Mouse (Mus musculus) kidney, postnatal 25 days (tissue): Measurements from ENCODE around the gene BC004004.
"Not testable (repeated sequence)": the region's sequence is repeated elsewhere in the genome, so short reads cannot be mapped to it uniquely, and the experiment has no call there.

Experiments used
- DNase-seq, 2 experiments: peaks; one replicate each; pipeline ENCODE4 v3.0.0; 2021; ENCODE audit warnings: mixed read lengths in 2 of 2

The BC004004 gene

DNA sequence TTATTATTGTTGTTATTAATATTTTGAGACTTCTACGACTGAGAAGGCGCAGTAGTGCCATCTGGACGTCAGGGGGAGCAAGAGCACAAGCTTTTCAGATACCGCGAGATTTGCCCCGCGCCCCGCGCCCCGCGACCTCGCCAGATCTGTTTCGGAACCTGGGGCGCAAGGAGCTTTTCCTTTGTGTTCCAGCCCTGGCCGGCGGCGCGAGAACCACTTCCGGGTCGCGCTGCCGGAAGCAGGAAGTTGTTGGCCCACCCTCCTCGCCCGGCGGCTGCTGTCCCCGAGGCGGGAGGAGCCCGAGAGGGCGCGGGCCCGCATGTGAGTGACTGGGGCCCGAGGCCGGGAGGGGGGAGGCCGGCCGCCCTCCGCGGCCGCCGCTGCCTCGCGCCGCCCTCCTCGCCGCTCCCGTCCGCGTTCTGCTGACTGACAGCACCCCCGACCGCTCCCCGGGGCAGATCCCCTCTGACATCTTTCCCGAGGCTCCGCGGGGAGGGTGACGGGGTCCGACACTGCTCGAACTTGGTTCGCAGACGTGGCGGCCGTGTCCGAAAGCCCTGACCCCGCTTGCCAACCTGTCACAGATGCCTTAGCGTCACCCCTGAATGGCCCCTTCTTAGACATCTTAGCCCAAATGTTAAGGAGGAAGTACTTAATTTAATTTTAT, at the start of gene BC004004:
TSS of gene BC004004 (plus strand) at position 107 of the 667 bp plus-strand sequence.
- peak; percentile 96 to 98 for DNase-seq

DNA sequence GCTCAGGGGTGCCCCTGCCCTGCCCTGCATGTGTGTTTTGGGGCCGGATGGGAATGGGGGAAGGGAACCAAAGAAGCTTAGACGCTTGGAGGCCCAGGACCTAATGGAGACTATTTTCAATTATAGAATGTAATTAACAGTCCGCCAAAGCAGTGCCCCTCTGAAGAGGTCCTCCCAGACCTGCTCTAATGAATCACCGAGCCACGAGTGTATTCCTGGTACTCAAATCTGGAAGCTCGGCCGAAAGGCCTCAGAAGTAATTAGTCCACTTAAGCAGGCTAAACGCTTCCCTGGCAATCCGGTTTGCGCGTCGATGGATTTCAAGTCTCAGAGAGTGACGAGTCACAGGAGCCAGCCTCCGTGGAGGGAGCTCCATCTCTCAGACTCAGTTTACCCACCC, 48.0 kb upstream of the BC004004 start:
- DNase-seq = no peak

DNA sequence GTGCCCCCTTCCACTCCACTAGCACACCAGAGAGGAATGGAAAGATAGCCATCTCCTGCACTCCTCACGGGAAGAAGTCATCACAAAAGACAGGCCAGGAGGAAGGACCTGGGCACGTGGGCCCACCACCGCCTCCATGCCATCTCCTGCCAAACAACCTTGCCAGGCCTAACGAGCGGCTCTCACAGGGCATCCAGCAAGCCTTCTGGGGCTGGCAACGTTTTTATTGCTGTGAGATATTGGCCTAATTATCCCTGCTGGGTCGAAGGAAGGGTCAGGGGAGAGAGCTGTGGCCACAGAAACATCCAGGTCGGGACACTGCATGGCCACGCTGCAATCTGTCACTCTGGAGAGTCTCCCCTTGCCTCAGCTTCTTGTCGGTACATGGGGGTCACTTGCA, 37.5 kb upstream of the BC004004 start:
- no peak for DNase-seq

DNA sequence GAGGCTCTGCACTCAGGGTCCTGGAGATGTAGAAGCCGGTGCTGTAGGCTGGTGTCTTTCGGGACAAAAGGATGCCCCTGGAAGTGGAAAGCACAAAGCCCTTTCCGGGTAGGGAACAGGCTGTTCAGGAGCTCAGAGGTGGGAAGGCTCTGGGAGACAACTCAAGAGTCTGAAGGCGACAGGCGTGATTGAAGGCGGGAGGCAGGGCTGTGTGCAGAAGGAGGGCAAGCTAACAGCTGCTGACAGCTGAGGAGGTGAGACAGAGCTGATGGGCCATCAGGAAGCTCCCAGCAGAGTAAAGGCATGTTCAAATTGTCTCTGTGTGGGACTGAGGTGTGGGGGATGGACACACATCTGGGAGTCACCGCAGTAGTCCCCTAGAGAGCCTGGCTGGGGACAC, 32.5 kb upstream of the BC004004 start:
- DNase-seq = no peak

DNA sequence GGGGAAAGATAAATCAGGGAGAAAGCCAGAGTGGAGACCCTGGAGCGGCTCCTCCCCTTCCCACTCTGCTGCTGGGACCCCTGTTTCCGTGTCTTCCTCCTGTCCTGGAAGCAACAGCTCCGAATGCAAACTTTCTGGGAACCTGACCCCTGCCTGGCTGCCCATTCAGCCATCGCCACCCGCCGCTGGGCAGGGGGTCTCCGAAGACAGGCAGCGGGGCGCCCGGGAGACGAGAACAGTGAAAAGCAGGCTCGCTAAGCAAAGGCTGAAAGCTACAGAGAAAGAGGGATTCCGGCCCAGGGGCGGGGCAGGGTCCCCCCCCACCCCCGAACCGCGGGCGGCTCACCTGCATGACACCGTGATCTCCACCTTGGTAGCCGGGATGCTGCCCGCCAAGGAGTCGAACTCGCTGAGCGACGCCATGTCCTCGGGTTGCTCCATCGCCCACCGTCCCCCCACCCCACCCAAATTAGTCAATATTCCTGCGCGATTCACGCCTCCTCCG, 31.3 kb upstream of the BC004004 start:
- DNase-seq = no peak

DNA sequence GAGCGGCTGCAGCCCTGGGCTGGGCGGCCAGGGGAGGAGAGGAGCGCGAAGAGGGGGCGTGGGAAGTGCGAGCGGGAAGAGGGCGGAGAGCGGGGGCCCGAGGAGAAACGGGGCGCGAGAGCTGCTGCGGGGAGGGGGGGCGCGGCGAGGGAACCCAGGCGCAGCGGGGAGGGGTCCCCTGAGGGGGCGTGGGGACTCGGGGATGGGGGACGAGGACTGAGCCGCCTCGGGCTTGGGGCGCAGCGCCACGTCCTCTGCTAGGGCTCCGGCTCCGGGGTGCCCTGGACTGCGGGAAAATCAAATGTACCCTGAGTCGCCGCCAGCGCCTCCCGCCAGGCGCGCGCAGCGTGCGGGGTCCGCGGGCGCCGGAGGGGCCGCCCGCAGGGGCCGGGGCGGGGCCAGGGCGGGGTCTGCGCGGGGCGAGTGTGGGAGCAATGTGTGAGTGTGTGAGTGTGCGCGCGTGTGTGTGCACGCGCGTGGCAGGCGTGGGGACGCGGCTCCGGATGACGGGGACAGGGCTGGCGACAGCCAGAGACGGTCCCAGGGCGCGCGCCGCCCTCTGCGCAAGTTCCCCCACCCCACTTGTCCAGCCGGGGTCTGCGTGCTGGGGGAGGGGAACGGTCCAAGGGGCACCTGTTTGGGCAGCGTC, 30.7 kb upstream of the BC004004 start, which contains the start of gene Cpne5:
TSS of gene Cpne5 (minus strand) at position 396 of the 649 bp plus-strand sequence.
- no peak for DNase-seq

DNA sequence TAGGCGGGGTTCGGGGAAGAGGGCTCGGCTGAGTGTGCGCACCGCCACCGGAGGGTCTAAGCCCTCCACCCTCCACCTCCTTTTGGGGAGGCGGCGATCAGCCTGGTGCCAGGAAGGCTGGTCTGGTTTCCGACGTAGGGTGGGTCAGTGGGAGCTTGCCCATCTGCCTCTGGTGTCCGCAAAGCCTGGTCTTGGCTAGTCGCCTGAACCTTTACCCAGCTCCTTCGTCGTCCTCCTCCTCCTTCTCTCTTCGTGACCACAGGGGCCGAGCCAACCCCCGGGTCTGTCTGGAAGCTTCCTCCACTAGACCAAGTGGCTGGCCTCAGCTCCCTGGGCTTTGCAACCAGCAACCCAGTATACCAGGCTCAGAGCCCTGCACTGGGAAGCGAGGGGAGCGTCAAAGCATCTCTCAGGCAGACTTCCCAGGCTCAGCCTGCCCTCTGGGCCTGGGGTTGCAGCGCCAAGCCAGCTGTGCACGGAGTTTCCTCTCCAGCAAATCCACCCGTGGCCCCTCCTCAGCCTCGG, 30.1 kb upstream of the BC004004 start:
- DNase-seq = no peak

DNA sequence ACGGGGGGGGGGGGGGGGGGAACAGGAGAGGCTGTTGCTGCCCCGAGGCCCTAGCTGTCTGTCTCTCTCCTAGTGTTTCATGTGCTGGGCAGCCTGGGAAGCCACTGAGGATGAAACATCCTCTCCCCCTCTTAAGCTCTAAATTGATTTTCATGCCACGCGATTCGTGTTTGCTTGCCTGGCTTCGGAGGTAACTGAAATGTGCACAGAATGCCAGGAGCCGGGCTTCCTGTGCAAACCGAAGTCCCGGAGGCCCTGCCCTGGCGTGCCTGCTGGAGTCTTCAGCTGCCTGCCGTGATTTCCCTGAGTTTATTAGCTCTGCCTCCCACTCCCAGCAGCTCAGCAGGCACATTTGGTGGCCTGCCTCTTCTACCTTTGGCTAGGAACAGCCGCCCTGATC, 23.7 kb upstream of the BC004004 start:
- DNase-seq = no peak

DNA sequence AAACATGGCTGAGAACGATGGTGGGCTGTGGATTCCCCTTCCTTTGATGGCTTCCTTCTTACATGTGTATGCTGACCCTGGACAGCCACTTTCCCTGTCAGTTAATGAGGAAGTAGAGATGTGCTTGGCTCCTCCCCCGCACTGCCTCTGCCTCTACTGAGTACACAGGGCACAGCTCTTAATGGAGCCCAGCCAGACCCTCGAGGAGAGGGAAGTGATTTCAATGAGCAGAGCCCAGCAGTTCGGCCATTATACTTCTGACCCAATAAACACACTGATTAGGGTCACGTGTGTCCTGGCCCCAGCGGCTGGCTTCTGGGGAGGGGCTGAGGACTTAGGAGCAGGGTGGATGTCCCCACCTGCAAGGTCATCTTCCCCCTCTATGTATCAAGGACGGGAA, 22.9 kb upstream of the BC004004 start:
- no peak for DNase-seq

DNA sequence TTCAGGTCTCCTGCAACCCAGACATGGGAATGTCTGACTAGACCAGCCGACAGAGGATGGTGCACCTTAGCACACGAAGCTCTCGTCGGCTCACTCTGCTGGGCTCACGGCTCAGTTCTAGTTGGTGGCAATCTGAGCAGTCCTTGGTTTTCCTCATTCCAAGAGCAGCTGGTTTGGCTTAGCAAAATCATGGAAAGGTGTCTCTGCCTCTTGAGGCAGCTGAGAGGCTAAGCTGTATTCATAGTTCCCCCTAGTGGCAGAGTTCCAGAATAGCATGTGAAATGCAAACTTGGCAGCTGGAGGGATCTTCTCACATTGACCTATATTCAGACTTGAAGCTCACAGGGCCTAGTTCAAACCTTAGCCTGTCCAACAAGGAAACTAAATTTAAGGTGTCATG, 22.0 kb upstream of the BC004004 start:
- DNase-seq = no peak

DNA sequence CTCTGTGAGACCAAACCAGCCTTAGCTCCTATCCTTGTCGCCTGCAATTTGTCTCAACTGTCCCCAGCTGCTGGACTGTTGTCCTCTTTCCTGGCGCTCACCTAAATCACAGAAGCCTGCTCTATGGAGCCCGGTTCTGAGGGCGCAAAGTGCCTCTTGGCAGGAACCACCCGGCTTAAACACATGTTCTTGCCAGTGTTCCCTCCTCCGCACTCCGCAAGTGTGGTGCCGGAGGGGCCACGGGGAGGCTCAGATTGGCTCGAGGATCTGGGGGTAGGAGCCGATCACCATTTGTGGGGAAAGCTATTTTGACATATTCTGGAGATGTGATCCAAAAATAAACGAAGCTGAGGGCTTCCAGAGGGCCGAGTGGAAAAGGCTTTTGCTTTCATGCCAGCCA, 20.7 kb upstream of the BC004004 start:
- no peak for DNase-seq

DNA sequence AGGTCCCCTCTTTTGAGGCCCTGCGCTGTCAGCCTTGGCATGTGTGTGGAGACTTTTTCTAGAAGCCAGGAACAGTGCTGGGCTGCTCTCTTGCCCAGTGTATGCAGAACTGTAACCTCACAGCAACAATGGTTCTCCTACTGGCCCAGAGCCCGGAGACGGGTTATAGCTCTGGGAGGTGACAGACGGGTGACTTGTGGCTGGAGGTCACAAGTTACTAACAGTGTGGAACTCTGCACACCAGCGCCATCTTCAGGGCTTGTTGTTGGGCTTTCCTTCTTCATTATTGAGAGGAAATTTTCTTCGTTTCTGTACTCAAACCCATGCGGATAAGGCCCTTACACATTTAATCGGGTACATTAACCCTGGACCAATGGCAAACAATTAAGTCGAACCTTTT, 19.1 kb upstream of the BC004004 start:
- peak; percentile 84 to 87 for DNase-seq

DNA sequence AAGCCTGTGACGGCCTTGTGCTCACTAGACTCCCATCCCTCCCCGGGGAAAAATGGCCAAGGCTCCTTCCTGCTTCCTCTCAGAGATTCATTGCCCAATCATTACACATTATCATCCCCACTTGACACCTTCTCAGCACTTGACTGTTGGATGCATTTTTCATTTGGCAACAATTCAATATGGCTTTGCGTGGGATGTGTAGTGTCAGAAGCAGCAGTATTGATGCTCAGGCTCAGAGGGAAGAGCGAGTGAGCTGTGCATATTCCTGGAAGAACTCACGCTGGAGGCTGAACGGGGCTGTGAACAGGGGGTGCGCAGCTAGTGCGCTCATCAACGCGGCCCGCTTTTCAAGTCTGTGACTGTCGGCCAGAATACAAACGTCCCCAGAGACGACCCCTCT, 17.6 kb upstream of the BC004004 start:
- not testable (repeated sequence) for DNase-seq

DNA sequence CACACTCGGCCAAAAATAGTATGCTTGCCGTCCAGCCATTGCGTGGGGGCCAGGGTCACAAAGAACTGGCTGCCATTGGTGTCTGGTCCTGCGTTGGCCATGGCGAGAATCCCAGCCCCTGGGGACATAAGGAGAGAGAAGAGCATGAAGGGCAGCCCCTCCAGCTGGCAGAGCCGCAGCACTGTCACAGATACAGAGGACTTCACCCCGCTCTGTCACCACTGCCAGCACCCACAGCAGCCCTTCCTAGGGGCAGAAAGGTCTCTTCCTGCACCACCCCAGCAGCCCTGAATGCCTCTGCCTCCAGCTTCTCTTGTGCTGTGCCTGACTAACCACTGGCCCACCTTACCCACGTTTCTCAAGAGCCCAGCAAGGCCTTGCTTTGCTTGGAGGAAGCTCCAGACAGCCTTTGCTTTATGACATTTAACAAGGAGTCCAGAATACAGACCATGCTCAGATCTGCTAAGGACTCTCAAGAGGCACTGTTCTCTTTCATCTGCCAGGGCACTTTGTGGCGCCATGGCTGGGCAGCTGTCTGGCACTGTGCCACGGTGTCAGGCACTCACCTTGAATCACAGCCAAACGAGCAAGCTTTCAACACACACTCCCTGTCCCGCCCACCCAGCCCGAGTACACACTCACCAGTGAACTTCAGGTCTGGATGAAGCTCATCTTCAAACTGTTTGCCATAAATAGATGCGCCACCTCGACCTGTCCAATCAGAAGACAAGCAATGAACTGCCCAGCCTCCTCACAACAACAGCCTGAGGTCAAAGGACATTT, 16.8 kb upstream of the BC004004 start:
- peak; percentile 91 to 94 for DNase-seq

DNA sequence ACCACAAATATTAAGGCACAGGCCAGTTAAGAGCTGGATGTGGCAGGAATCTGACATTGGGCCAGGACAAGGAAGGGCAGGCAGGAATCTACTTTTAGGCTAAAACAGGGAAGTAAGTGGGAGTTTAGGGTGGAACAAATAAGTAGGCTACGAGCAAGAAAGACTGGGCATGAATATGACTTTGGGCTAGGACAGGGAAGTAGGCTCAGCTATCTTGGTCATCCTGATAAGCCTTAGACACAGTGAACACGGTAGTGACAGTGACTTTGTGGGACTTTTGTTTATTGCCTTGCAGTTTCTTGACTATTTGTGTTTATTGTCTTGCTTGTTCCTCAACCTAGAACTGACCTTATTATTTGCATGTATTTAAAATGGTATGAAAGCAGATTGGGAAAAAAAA, 15.4 kb upstream of the BC004004 start:
- DNase-seq = no peak

DNA sequence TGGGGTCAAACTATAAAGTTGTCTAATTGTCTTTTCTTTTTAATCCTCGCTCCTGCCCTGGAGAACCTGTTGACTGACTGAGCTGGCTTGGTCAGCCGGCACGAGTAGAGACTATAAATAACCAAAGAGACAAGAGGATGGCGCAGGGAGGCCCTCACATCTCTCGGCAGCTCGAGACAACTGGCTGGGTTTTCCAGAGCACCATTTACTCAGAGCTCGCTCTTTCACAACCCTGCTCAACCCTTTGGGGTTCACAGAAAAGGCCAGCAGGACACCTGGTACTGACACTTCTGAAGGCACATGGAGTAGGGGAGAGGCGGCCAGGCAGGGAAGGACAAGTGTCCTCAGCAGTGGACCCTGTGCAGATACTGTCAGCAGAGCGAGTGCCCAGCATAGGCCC, 14.9 kb upstream of the BC004004 start:
- DNase-seq = no peak

DNA sequence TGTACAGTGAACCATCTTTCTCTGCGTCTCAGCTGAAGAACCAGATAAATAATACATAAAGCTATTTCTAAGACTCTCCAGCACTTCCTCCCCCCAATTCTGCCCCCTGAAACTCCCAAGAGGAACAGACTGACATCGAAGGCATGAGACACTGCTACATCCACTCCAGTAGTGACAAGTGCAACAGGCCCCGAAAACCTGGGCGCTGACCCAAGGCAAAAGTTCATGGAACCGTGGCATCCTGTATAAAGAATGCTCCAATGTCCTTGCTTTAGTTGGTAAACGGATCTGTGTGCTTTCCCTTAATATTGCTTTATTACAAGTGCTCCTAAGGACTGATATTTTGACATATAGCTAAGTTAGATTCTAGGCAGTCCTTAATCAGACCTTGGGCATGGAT, 13.8 kb upstream of the BC004004 start:
- peak in 1 of 2 experiments; percentile 36 for DNase-seq

DNA sequence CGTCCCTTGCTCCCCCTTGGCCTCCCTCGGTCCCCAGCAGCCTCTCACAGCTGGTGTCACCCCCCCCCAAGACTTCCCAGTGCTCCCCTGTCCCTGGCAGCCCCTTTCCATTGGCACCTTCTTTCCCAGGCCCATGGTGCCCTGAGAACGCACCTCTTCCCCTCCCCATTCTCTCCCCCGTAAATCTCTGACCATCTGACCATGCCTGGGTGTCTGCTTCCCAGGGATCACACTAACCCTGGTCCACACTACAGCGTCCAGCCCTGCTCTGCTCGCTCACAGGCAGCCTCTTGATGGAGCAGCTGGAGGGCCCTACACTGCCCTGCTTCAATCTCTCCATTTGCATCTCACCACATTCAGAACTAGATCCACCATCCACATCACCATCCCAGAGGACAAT, 12.1 kb upstream of the BC004004 start:
- no peak for DNase-seq

DNA sequence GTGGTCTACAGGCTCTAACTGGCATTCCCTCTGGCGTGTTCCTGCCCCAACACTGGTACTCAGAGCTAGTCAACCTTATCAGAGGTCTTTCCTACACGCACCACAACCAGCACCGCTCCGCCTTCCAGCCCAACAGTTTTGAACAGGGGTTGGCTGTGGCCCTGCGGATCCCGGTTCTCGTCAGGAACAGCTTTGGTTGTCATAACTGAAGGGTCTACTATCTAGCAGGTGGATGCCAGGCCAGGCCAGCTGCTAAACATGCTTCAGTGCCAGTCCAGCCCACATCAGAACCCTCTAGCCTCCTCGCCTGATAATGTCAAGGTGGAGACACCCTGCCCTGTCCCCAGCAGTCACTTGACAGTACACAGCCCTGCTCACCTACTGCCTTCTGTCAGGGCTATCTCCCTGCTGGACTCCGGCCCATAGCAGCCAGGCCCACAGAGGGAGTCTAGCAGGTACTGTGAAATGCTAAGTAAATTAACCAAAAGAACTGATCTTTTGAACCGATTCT, 11.5 kb upstream of the BC004004 start:
- peak in 1 of 2 experiments; percentile 75 for DNase-seq

DNA sequence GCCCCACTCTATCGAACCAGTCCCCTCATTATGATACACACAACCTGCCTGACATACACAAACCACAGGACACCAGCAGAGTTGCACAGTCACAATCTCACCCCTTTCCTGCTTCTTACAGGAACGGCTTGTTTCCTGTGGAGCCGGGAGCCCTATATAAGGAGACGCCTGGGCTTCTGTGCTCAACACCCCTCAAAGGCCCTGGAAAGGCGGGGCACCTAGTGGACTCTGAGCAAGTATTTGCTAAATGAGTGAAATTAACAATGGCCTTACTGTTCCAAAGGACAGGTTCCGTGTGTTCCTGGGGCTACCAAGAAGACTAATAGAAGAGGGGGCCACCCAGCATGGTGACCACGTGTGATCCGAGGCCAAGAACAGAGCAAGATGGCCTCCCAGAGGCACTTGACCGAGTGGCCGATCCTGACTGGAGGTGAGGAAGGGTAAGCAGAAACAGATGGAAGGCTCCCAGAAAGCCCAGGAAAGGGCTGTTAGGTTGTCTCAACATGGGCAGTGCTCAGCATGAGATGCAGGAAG, 10.5 kb upstream of the BC004004 start:
- DNase-seq = no peak

DNA sequence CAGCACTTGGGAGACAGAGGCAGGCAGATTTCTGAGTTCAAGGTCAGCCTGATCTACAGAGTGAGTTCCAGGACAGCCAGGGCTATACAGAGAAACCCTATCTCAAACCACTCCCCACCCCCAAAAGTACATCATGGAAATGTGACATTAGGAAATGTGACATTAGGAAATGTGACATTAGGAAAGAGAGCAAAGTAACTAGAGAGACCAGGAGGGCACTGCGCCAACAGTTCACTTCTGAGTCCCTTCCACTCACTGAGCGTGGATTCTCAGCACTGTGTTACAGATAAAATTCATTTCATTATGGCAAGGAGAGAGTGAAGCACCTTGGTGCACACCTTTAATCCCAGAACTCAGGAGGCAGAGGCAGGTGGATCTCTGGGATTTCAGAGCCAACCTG, 9.7 kb upstream of the BC004004 start:
- DNase-seq = peak in 1 of 2 experiments; percentile 41

DNA sequence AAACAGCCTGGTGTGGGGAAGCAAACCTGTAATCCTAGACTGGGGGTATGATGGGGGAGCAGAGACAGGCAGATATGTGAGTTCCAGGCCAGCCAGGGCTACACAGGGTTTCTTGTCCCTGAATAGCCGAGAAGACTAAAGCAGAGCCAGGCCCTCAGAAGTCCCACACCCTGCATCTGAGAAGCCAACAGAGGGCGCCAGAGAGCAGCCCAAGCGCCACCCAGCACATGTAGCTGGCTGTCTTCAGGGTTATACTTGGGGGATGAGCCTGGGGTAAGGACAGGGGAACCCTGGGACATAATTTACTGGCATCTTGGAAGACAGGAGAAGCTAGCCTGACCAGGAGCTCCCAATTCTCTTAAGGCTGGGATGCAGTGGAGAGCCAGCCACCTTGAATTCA, 9.1 kb upstream of the BC004004 start:
- DNase-seq = peak; percentile 85 to 89

DNA sequence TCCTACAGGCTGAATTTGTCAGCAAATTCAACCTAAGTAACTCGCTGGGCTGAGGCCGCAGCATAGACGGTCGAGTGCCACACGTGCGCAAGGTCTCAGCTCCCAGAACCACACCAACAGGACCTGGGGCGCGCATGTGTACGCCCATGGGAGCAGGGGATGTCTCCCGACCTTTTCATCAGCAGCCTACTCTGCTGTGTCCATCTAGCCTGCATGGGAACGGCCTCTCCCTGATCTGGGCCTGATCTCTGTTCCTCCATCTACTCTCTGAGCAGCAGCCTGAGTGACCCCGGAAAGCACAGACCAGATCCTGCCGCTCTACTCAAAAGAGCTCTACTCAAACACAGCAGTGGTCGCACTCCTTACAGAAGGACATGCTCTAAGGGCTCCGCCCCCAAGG, 8.1 kb upstream of the BC004004 start:
- no peak for DNase-seq
